Mouse (Mus musculus): ENCODE measurements around the gene Mgmt. TPM values are rescaled to one million over a fixed set of nuclear protein-coding genes. Genes with fewer than 3 reads are reported as not detected.

Gene Mgmt
- 4.5 to 5.6 TPM (median 5.3 TPM) in 4 replicates for total RNA-seq (2023)

DNA sequence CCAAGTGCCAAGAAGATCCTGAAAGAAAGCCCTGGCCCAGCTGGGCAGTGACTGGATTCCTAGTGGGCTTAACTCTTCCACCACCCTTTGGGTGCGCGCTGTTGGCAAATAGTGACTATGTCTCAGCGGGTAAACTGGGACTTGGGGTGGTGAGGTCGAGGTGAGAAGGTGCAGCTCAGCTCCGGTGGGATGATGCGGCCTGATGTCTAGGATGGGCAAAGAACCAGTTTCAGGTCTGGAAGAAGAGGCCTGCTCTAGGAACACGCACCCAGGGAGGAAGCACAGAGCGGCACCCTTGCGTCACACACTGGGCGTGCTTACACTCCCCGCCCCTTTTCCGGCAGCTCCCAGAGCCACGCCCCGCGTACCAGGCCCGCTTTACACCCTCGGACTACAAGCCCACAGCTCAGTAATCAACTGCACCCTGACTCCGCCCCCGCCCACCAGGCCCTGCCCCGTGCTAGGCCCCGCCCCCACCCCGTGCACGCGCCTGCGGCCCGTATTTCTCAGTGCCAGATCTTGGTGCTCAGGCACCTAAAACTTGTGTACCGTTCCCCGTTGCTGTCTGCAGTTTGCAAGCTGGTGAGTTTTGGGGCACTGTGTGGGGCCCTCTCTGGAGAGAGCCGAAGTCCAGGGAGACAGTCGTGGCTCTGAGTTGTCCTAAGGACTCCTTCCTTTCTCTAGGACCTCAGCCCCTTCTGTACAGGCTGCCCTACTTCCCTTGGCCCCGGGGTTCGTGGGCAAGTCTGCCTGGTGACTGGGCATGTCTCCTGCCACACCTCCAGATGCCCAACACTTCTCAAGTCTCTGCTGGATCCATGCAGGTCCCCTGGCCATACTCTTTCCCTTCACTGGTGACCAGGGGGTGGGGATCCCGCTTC is at the start of gene Mgmt:
TSS of gene Mgmt (plus strand) at position 509 of the 881 bp plus-strand sequence.

Data from B cell, adult 62 days (primary cell).